Mouse (Mus musculus): ENCODE results near the gene Crb2. TPM values are rescaled to one million over a fixed set of nuclear protein-coding genes. Genes with fewer than 3 reads are reported as not detected.

The Crb2 gene
- total RNA-seq, 2 experiments from 2014 or later = 0.78 to 1.0 TPM

DNA sequence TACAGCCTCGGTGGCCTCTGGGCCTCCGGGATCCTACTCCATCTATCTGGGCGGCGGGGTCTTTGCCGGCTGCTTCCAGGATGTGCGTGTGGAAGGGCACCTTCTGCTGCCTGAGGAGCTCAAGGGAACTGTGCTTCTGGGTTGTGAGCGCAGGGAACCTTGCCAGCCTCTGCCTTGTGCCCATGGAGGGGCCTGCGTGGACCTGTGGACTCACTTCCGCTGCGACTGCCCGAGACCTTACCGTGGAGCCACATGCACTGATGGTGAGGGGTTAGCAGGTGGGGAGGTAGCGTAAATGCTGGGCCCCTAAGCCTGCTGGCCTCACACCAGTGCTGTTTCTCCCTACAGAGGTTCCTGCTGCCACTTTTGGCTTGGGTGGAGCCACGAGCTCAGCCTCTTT, 14.7 kb downstream of the Crb2 start:
- intact Hi-C loops (cut with DNase I) = no loop called here
- no peak for DNase-seq (ENCODE audit: low spot score)

DNA sequence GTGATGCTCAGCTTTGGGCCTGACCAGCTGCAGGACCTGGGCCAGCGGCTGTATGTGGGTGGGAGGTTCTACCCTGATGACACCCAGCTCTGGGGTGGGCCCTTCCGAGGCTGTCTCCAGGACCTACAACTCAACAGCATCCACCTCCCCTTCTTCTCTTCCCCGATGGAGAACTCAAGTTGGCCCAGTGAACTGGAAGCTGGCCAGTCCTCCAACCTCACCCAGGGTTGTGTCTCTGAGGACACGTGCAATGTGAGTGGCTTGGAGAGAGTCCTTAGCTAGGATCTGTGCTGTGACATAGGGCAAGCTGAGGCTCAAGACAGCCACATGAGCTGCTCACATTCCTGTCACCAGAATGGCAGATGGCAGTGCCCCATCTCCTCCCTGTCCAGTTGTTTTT, 15.3 kb downstream of the Crb2 start:
- no peak for DNase-seq (ENCODE audit: low spot score)

DNA sequence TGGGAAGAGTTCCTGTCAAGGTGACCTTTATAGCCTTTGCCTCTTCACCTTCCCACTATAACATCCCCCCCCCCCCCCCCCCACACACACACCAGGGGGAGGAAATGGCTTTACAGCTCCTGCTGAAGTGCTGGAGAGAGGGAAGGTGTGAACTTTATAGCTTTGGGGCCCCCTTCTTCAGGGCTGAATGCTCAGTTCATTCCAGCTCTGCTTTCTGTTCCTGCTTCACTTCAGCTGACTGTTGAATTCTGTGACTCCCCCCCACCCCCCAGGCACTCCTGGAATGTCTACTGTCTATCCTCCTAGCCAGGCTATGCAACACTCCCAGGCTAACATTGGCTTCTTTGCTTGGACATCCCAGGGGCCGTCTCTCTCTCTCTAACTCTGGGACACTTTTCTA, 20.0 kb downstream of the Crb2 start:
- intact Hi-C loops (cut with DNase I) = no loop called here
- no peak for DNase-seq (ENCODE audit: low spot score)

More for the DNA sequence above, 15.3 kb downstream of the Crb2 start:
- intact Hi-C loops (cut with DNase I) = no loop called here

DNA sequence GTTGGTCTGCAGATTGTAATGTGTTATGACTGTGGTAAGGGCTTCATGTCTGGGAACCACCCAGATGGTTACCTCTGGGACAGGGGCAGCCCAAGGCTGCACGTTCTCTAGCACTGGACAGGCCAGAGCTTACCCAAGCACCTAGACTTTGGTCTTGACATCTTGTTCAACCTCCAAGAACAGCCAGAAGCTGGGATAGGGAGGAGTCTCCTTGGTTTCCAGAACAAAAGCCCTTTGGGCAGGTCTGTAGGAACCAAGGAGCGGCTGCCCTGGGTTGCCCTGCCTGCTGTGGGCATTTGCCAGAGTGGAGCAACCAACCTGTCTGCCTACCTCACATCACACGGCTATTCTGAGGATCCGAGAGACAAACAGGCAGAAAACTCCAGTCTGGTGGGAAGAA, 21.0 kb downstream of the Crb2 start:
- intact Hi-C loops (cut with DNase I) = no loop called here

DNA sequence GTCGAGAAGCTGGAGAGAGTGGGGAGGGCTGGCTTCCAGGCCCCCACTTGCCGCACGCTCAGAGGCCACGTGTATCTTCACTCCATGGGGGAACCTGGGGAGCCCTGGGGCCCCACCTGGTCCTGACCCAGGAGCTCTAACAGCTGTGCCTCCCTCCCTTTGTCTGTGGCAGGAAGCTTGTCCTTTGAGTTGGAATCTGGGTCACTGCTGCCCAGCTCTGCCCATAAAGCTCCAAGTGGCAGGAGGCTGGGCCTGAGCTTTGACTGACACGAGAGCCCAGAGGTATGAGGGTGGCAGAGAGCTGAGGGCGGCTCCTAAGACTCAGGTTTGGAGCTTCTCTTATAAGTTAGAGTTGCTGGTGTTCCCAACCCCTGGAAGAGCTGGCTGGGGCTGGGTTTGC, 23.1 kb downstream of the Crb2 start:
- intact Hi-C loops (cut with DNase I) = no loop called here
- no peak for DNase-seq (ENCODE audit: low spot score)

More for the DNA sequence above, 21.0 kb downstream of the Crb2 start:
- DNase-seq (ENCODE audit: low spot score) = no peak

DNA sequence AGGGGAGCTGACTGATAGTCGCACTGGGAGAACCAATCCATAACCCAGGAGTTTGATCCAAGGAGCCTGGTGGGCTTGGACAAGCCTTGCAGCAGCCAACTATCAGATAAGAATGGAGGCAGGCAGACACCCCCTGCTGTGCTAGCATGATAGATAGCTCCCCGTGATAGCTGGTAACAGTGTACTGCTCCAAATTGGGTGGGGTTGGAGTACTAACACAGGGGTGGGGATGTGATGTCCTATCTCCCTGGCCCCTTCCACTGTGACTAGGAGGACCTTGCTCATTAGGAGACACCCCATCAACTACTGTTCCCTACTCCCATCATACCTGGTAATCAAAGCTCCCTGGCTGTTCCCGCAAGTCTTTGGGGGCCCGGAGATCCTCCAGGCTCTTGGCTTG, 25.6 kb downstream of the Crb2 start:
- intact Hi-C loops (cut with DNase I) = loop anchor here (2.0 kb wide), 1 partner anchor 27 kb away; no protein-coding TSS in a partner anchor
- DNase-seq (ENCODE audit: low spot score) = no peak

DNA sequence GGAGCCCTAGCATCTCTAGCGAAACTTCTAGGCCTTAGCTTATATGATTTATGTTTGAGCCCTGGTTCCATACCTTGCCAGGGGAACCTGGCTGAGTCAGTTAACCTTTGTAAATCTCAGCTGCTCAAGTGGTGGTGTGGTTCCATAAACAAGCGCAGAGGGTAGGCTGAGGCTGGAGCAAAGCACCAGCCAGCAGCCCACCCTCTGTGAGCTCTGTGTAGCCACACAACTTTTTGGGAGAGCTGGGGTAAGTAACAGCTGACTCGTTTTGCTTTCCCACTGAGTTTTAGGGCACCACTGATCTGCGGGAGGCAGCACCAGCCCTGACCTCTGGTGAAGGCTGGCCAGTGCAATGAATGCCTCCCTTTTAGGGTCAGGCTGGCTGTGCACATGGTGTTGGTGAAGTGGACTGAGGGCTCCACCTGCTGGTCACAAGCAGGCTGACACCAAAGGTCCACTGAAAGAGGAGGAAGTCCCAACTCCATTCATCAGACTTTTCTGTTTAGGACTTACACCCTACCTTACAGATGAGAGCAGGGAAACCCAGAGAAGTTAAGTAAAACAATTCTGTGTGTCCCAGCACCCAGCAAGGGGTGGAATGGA, 26.7 kb downstream of the Crb2 start:
- intact Hi-C loops (cut with DNase I) = loop anchor here (2.0 kb wide), 1 partner anchor 28 kb away; no protein-coding TSS in a partner anchor
- DNase-seq (ENCODE audit: low spot score) = no peak

DNA sequence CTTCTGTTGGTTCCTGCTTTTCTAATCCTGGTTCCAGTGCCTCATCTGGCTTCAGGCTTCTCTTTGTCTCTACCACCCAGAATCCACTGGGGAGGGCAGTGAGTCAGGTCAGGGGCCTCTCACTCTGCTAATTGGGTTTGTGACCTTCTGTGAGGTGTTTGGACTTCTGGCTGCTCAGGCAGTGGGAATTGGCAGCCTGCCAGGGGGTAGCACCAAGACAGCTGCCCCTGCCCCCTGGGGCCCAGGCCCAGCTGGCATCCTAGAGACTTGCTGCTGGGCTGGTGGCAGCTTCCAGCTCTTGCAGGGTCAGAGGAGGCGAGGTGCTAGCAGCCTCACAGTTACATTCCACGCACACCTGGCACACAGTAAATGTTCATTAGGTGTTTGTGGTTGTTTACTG, 35.6 kb downstream of the Crb2 start:
- DNase-seq (ENCODE audit: low spot score) = no peak

DNA sequence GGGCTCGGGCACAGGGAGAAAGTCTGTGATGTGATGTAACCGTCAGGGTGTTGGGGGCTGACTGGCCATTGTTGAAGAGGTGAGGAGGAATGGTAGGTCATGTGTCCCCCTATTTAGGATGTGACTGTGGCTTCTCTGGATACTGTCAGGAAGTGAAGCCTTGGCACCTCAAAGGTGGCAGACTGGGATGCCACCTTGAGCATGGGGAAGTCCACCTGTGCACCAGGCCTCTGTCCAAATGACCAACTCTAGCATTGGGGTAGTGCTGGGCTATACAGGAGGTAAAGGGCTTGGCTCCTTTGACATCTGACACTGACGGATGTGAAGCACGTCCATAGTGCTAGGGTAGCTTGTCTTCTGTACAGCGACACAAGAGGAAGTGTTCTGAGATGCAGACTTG, 36.4 kb downstream of the Crb2 start:
- DNase-seq (ENCODE audit: low spot score) = no peak
- intact Hi-C loops (cut with DNase I) = no loop called here

More for the DNA sequence above, 35.6 kb downstream of the Crb2 start:
- intact Hi-C loops (cut with DNase I) = no loop called here

DNA sequence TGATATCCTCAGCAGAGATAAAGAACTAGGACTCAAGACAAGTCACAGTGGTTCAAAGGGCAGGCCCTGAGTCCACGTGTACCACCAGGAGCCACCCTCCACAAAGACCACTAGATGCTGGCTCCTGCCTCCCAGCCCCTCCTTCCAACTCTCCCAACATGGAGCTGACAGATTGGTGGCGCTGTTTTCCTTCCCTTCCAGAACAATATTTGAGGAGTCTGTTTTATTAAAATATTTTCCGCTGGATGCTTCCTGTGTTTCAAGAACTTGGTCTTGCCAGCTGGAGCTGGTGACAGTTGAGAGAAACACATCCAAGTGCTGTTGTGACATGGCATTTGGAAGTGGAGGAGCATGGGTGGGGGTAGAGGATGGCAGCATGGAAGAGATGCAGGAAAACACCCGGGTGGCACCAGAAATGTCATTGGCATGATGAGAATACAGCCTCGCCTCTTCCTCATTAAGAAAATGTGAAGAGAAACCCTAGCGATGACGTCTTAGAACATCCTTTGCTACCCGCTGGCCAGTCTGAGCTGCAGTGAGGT, 38.8 kb downstream of the Crb2 start:
- no peak for DNase-seq (ENCODE audit: low spot score)
- intact Hi-C loops (cut with DNase I) = loop anchor here (5.0 kb wide), 1 partner anchor 842 kb away; no protein-coding TSS in a partner anchor

DNA sequence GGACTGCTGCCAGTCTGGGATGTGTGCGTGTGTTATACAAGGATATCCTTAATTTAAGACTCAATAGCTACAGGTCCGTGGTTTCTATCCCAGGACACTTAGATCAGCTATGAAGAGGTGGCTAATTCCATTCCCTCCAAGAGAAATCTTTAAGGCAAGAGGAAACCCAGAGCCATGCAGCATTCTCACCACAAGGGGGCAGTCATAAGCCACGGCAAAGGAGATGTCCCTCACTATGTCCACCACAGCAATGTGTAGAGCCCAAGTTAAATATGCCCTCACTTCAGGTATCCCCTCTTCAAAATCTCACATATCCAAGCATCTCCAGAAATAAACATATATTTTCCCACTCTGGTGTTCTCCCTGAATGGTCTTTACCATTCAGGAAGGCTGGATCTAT, 39.6 kb downstream of the Crb2 start:
- no peak for DNase-seq (ENCODE audit: low spot score)
- intact Hi-C loops (cut with DNase I) = loop anchor here (1.0 to 5.0 kb wide), 2 partner anchors 561 to 842 kb away; no protein-coding TSS in a partner anchor

DNA sequence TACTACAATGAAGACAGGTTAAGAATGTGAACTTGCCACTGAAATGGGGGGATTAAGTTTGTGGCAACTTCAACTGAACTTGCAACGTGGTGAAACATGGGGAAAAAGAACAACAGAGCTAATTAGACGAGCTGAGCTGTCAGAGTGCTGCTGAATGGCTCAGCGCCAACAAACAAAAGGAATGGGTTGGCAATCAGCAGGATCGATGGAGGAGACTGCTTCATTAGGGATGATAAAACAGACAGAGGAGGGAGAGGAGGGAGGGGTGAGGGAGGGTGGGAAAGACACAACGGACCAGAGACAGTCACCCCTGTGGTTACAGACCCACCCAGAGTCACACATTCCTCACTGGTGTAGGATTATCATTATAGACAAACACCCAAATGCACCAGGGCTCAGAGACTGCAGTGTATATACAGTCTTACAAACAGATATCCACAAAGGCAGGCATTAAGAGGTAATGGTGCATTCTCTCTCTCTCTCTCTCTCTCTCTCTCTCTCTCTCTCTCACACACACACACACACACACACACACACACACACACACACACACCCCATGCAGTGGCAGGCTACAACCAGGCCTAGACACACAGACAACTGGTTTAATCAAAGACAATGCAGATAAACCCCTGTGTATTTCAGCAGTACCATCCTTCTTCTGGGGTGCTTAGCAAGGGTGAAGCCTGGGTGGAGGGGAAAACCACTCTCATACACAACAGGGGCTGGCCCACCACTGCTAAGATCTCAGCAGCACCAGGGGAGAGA, 42.9 kb downstream of the Crb2 start:
- intact Hi-C loops (cut with DNase I) = loop anchor here (5.0 kb wide), 1 partner anchor 838 kb away; no protein-coding TSS in a partner anchor

DNA sequence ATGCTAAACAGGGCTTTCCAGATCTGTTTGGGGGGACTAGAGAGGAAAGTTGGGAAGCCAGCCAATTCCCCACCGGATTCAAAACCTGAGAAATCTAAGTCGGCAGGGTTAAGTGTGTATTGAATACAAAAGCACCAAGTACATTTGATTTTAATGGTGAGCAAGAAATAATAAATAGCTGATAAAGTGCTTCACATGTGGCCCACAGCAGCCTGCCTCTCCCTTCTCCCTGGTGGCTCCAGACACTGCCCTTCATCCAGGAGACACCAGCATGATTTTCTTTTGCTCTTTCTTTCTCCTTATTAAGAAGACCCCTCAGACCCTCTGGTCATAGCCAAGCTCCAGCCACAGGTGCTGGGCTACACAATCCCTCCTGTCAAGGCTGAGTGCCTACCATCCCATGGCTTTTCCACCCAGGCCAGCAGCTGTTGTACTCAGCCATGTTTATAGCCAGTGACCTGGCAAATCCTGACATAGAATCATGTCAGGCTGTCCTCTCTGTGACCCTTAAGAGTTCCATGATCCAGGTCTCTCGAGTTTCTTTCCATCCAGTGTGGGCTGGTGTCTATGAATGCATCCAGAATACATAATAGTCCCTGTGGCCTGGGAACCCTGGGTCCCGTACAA, 43.6 kb downstream of the Crb2 start:
- intact Hi-C loops (cut with DNase I) = loop anchor here (5.0 kb wide), 1 partner anchor 838 kb away; no protein-coding TSS in a partner anchor

More for the DNA sequence above, 42.9 kb downstream of the Crb2 start:
- DNase-seq (ENCODE audit: low spot score) = no peak

DNA sequence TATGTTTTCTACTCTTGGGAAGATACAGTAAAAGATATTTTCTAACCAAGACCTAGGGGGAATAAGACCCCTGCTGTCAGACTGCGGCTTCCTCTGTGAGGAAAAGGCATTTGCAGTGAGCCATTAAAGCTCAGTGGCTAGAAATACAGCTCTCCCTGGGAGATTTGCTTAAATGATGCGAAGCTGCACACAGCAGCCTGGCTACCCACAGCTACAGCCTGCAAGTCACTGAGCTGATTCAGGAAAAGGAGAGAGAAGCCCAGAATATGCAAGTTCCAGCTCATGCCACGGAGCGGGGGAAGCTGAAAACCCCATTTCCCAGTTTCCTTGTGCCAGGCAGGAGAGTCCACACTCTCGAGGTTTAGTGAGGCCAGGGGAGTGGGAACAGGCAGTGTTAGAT, 46.1 kb downstream of the Crb2 start:
- intact Hi-C loops (cut with DNase I) = no loop called here
- no peak for DNase-seq (ENCODE audit: low spot score)

More for the DNA sequence above, 43.6 kb downstream of the Crb2 start:
- no peak for DNase-seq (ENCODE audit: low spot score)

DNA sequence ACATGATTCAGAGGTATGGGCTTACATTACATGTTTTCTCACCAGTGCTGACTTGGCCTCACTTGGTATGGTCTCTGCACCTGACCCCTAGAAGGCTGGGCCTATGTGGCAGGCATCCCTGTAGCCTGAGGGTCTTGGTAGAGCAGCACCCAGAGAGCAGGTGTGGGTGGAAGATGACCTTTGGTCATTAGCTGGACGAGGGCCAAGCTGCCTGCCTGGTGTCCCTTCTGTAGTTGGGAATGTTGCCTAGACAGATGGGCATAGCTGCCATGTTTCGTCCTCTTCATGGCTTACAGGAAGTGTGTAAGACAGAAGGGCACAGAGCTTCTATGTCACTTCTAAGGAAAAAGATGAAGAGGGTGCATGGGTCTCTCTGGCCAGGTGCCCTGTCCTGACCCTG, 47.8 kb downstream of the Crb2 start:
- no peak for DNase-seq (ENCODE audit: low spot score)
- intact Hi-C loops (cut with DNase I) = no loop called here

DNA sequence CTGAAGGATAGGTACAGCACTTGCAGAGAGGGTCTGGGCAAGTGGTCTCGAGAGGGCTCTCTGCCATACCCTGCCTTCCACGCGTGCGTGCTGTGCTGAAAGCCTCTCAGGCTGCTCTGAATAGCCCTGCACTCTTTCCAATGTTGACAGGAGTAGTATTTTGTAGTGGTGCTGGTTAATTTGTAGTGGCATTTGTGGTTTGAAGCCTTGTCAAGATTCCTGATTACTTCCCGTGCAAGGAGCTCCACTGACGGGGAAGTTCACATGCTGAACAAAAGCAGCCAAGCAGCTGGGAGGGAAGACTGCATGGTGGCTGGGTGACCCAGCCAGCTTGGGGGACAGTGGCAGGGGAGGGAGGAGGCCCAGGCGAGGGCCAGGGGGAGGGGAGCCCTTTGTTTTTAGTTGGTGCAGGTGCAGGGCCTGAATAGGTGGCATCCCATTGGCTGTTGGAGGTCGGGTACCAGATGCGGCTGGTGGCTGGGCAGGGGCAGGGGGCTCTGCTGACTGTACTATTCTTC, 53.8 kb downstream of the Crb2 start:
- no peak for DNase-seq (ENCODE audit: low spot score)
- intact Hi-C loops (cut with DNase I) = no loop called here

DNA sequence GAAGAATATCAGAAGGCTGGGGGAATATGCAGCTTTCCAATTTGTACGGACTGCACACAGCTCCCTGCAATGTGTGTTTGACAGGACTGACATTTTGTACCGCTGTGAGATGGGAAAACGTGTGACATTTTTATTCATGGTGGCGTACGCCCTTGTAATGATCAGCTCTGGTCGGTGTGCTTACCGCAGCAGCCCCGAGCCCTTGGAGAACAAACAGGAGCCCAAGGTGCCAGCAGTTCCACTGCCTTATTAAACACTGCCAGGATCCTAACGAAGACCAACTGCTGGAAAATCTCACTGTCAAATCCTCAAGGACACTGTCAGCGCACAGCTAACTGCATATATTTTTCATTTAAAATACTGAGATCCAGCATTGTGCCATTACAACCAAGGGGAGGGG, 56.2 kb downstream of the Crb2 start:
- intact Hi-C loops (cut with DNase I) = no loop called here
- DNase-seq (ENCODE audit: low spot score) = no peak

DNA sequence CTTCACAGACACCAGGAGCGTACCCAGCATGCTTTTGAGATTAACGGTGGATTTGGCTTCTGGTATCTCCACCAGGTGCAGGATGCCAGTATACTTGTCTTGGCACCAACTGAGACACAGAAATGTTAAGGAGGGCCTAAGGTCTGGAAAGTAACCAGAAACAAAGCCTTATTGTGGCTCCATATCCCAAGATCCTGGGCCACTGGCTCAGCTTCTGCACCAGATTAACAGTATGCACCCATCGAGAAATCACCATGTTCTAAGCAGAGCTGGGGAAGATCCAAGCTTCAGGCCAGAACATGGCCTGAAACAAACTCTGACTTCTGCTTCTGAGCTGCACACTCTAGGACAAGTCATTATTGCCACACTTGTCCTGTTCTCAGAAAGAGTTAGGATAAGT, 60.9 kb downstream of the Crb2 start:
- DNase-seq (ENCODE audit: low spot score) = no peak
- intact Hi-C loops (cut with DNase I) = no loop called here

DNA sequence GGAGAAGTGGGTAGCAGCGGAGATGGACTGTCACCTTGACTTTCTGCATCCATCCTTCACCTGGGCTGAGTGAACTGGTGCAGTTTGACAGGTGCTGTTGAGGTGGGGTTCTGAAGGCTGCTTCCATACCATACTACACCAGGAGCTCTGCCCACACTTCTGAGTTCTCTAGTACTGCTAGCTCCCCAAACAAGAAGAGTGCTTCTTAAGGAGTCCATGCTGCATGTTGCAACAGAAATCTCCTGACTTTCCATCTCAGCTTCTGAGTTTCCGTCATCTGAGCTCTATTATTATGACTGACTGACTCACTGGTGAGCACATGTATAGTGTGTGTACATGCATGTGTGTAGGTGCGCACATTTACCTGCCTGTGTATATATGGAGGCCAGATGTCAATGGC, 61.5 kb downstream of the Crb2 start:
- intact Hi-C loops (cut with DNase I) = no loop called here

DNA sequence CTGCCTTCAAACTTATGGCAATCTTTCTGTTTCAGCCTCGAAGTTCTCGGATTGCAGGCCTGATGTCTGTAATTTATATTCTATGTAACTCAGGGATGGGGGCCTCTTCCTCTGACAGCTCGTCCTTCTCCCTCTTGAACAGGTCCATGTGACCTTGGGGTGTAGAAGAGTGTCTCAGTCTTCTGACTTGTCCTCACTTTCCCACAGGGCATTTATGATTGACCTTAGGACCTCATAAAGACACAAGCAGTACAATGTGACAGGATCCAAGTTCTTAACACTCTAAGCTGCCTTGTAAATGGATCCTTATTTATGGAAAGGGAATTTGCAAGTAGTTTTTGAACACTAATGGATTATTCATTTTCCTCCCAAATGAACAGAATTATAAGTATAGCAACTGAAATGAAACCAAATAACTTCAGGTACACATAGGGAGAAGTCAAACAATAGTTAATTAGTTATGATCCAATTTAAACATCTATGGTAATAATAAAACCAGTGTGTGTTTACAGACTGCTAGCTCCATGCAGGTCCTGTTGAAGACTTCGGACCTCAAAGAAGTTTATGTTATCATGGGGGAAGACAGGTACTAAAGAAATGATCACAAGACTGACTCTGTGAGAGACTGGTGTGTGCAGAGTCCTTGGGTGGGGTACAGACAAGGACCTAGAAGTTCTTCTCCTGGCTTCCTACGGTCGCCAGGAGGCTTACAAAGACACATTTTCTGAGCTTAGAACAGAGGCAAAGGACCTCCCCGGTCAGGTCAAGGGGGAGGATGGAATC, 62.3 kb downstream of the Crb2 start:
- DNase-seq (ENCODE audit: low spot score) = no peak
- intact Hi-C loops (cut with DNase I) = no loop called here

More for the DNA sequence above, 61.5 kb downstream of the Crb2 start:
- no peak for DNase-seq (ENCODE audit: low spot score)

Data from heart, postnatal 25 days (tissue).